Mouse (Mus musculus): ENCODE measurements around the gene Ccr6. TPM values are rescaled to one million over a fixed set of nuclear protein-coding genes. Genes with fewer than 3 reads are reported as not detected.

Ccr6 gene
- polyA plus RNA-seq, 1 experiment from 2014 or later: not detected

DNA sequence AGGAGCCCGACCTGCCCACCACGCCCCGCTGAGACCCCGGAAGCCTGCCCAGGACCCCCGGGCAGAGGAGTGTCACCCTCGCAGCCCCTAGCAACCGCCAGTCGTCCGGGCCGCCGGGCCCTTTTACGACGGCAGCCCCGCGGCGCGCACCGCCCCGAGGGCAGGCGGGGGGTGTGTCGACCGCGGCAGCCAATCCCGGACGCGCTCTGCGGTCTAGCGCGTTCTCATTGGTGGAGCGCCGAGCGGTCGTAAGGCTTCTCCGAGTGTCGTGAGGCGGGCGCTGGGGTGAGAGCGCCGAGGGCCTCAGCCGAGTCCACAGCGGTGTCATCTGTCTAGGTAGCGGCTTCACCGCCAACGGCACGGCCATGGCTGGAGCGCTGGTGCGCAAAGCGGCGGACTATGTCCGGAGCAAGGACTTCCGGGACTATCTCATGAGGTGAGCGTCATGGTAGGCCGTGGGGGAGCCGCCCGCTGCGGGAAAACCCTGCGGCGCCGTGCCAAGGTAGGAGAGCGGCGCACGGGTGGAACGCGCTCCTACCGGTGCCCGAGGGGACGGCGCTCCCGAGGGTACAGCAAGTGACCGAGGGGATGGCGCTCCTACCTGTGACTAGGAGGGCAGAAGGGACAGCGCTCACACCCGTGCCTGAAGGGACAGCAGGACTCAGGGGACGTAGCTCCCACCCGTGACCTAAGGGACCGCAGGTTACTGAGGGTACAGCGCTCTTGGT, 47.8 kb downstream of the Ccr6 start:
- Histone ChIP-seq H3K36me3 (ENCODE audit: control insufficient read depth, insufficient read depth, low read length) (no peaks in the 10 kb centered on the region), H3K4me3 (ENCODE audit: low read depth, low read length) (peak overlapping the region; percentile 89), H3K27ac (ENCODE audit: low read length) (peak overlapping the region; percentile 96), H3K27me3 (ENCODE audit: control insufficient read depth, insufficient read depth, low read depth, low read length) (no peaks in the 10 kb centered on the region), H3K9ac (ENCODE audit: low read depth, low read length) (peak overlapping the region; percentile 92), H3K9me3 (replicated peaks; ENCODE audit: control insufficient read depth, low read length, poor library complexity, severe bottlenecking) (no peaks in the 10 kb centered on the region), H3K4me2 (ENCODE audit: low read length) (peak overlapping the region; percentile 89), H3K4me1 (ENCODE audit: control insufficient read depth, insufficient read depth, low read length) (peaks cover 18% of the 10 kb centered on the region)
- under 1% methylated on average over 77 of the region's 77 CpGs for WGBS
- ATAC-seq: peak; percentile 98

DNA sequence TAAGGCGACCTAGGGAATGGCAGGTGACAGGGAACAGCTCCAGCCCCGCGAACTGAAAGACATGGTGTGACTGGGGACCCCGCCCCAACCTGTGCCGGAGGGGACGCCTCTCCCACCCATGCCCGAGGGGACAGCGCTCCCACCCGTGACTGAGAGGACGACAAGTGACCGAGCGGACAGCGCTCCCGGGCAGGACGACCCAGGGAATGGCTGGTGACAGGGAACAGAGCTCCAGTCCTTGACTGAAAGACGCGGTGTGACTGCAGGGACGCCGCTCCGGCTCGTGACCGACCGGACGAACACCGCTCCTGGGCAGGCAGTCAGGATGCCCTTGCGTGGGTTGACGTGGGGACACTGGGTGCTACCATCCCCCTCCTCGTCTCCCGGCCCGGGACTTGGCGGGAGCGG, 48.4 kb downstream of the Ccr6 start:
- no peaks in the 10 kb centered on the region for H3K36me3 ChIP-seq (ENCODE audit: control insufficient read depth, insufficient read depth, low read length)
- peak overlapping the region; percentile 85 for H3K4me2 ChIP-seq (ENCODE audit: low read length)
- peak overlapping the region; percentile 89 for H3K4me3 ChIP-seq (ENCODE audit: low read depth, low read length)
- WGBS: under 1% methylated on average over 32 of the region's 32 CpGs
- H3K4me1 ChIP-seq (ENCODE audit: control insufficient read depth, insufficient read depth, low read length): peaks cover 18% of the 10 kb centered on the region
- peak overlapping the region; percentile 92 for H3K9ac ChIP-seq (ENCODE audit: low read depth, low read length)
- H3K9me3 ChIP-seq (replicated peaks; ENCODE audit: control insufficient read depth, low read length, poor library complexity, severe bottlenecking): no peaks in the 10 kb centered on the region
- no peak; the same call in none of the 2 replicates for ATAC-seq
- H3K27ac ChIP-seq (ENCODE audit: low read length): peak overlapping the region; percentile 96
- H3K27me3 ChIP-seq (ENCODE audit: control insufficient read depth, insufficient read depth, low read depth, low read length): no peaks in the 10 kb centered on the region

DNA sequence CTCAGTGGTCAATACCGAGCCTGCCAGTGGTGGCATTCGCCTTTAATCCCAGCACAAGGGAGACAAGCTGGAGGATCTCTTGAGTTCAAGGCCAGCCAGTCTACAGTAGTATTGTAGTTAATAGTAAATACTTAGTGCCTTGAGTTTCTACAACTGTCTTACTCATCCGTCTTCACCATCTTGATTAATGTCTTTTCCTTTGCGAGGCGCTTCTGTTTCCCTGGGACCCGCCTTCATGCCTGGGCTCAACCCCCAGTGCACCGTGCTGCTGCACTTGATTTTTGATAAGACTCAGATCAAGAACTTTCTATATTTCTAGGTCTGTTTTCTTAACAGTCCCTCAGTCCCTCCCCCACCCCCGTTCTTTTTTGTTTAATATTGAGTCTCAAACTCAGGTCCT, 49.2 kb downstream of the Ccr6 start:
- no peak overlapping the region for H3K27ac ChIP-seq (ENCODE audit: low read length)
- no peak for ATAC-seq
- H3K27me3 ChIP-seq (ENCODE audit: control insufficient read depth, insufficient read depth, low read depth, low read length): no peaks in the 10 kb centered on the region
- H3K4me2 ChIP-seq (ENCODE audit: low read length): peak overlapping the region; percentile 85
- H3K9me3 ChIP-seq (replicated peaks; ENCODE audit: control insufficient read depth, low read length, poor library complexity, severe bottlenecking): no peaks in the 10 kb centered on the region
- H3K36me3 ChIP-seq (ENCODE audit: control insufficient read depth, insufficient read depth, low read length): 0 out of 2 replicates have a peak, but pooled peaks cover 3% of the 10 kb centered on the region
- peak overlapping the region; percentile 89 for H3K4me3 ChIP-seq (ENCODE audit: low read depth, low read length)
- no peak overlapping the region; the same call in 1 of the 2 replicates for H3K9ac ChIP-seq (ENCODE audit: low read depth, low read length)
- WGBS: 39% methylated on average over 8 of the region's 8 CpGs
- peaks cover 18% of the 10 kb centered on the region for H3K4me1 ChIP-seq (ENCODE audit: control insufficient read depth, insufficient read depth, low read length)

DNA sequence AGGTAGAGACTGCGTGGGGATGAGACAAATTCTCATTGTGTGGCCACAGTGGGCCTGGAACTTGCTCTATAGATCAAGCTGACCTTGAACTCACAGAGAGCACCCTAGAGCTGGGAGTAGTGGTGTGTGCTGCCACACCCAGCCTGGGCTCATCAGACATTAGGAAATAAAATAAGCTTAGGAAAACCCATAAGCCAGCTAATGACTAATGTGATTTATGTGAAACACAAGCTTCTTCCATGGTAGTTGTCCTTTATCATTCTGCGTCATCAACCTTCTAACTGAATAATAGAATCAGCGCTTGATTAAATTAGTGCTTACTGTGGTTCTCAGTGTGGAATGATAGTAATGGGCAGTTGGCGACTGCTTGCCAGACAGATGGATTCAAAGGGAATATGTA, 51.1 kb downstream of the Ccr6 start:
- no peaks in the 10 kb centered on the region for H3K27me3 ChIP-seq (ENCODE audit: control insufficient read depth, insufficient read depth, low read depth, low read length)
- 84% methylated on average over 4 of the region's 4 CpGs for WGBS
- H3K9me3 ChIP-seq (replicated peaks; ENCODE audit: control insufficient read depth, low read length, poor library complexity, severe bottlenecking): no peaks in the 10 kb centered on the region
- no peak overlapping the region for H3K4me2 ChIP-seq (ENCODE audit: low read length)
- H3K36me3 ChIP-seq (ENCODE audit: control insufficient read depth, insufficient read depth, low read length): peaks cover 4% of the 10 kb centered on the region; the same call in 1 of the 2 replicates
- no peak overlapping the region for H3K27ac ChIP-seq (ENCODE audit: low read length)
- peaks cover 18% of the 10 kb centered on the region for H3K4me1 ChIP-seq (ENCODE audit: control insufficient read depth, insufficient read depth, low read length)
- ATAC-seq: no peak
- no peak overlapping the region for H3K4me3 ChIP-seq (ENCODE audit: low read depth, low read length)
- no peak overlapping the region for H3K9ac ChIP-seq (ENCODE audit: low read depth, low read length)

DNA sequence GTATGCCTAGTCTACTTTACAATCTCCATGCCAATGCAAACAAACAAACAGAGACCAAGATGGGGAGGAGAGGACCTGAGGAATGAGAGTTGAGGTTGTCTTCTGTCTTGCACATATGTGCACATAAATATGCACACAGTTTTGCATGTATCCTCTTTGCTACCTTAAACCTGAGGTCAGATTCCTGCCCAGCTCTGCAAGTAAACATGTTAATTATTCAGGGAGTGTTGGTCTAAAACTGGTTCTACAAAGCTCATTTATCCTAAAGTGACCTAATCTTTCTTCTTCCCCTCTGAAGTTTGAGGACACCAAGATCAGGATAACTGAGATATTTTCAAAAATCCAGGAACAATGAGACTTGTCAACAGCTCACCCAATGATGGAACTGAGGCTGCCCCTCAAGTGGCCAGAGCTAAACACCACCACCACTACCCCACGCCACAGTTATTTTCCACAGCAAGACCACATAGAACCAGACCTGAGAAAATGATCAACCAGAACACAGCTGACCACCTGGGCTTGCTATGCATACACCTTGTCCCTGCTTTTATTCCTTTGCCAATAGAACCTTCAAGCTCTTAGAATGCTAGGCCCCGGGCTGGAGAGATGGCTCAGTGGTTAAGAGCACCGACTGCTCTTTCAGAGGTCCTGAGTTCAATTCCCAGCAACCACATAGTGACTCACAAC, 54.3 kb downstream of the Ccr6 start:
- peaks cover 8% of the 10 kb centered on the region; the same call in 1 of the 2 replicates for H3K36me3 ChIP-seq (ENCODE audit: control insufficient read depth, insufficient read depth, low read length)
- WGBS: 88% methylated on average over 3 of the region's 3 CpGs

DNA sequence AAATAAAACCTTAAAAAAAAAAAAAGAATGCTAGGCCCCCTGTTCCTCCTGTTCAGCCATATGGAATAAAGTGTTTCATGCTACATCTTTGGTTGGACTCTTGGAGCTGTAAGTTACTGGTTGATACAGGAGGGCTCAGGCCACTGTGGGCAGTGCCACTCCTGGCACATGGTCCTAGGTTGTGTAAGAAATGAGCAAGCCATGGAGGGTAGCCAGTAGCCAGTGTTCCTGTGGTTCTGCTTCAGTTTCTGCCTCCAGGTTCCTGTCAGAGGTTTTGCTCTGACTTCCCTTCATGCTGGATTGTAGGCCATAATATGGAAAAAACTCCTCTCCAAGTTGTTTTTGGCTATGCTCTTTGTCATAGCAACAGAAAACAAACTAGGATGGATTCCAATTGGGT, 54.9 kb downstream of the Ccr6 start:
- no peak overlapping the region for H3K27ac ChIP-seq (ENCODE audit: low read length)
- peaks cover 8% of the 10 kb centered on the region; the same call in 1 of the 2 replicates for H3K36me3 ChIP-seq (ENCODE audit: control insufficient read depth, insufficient read depth, low read length)

More for the DNA sequence above, 54.3 kb downstream of the Ccr6 start:
- Histone ChIP-seq H3K27me3 (ENCODE audit: control insufficient read depth, insufficient read depth, low read depth, low read length) (no peaks in the 10 kb centered on the region), H3K27ac (ENCODE audit: low read length) (no peak overlapping the region), H3K4me1 (ENCODE audit: control insufficient read depth, insufficient read depth, low read length) (peaks cover 6% of the 10 kb centered on the region), H3K9ac (ENCODE audit: low read depth, low read length) (no peak overlapping the region), H3K4me2 (ENCODE audit: low read length) (no peak overlapping the region), H3K4me3 (ENCODE audit: low read depth, low read length) (no peak overlapping the region), H3K9me3 (replicated peaks; ENCODE audit: control insufficient read depth, low read length, poor library complexity, severe bottlenecking) (no peaks in the 10 kb centered on the region)
- ATAC-seq: no peak

DNA sequence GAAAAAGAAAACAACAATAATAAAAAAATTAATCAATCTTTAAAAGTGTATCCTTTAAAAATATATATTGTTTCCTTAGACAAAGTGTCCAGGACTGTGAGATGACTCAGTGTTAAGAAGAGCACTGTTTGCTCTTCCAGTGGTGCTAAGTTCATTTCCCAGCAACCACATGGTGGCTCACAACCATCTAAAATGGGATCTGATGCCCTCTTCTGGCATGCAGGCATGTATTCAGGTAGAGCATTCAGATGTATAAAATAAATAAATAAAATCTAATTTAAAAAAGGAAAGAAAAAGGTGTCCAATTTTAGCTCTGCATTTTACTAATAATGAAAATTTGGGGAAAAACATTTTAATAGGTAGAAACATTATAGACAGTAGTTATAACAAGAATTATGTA, 60.0 kb downstream of the Ccr6 start:
- H3K4me1 ChIP-seq (ENCODE audit: control insufficient read depth, insufficient read depth, low read length): no peaks in the 10 kb centered on the region
- ATAC-seq: no peak
- no peak overlapping the region for H3K9ac ChIP-seq (ENCODE audit: low read depth, low read length)
- H3K36me3 ChIP-seq (ENCODE audit: control insufficient read depth, insufficient read depth, low read length): peaks cover 15% of the 10 kb centered on the region
- no peak overlapping the region for H3K27ac ChIP-seq (ENCODE audit: low read length)
- no peak overlapping the region for H3K4me3 ChIP-seq (ENCODE audit: low read depth, low read length)
- H3K27me3 ChIP-seq (ENCODE audit: control insufficient read depth, insufficient read depth, low read depth, low read length): no peaks in the 10 kb centered on the region
- H3K9me3 ChIP-seq (replicated peaks; ENCODE audit: control insufficient read depth, low read length, poor library complexity, severe bottlenecking): no peaks in the 10 kb centered on the region
- no peak overlapping the region for H3K4me2 ChIP-seq (ENCODE audit: low read length)

More for the DNA sequence above, 54.9 kb downstream of the Ccr6 start:
- ATAC-seq: no peak
- H3K9ac ChIP-seq (ENCODE audit: low read depth, low read length): no peak overlapping the region
- H3K4me1 ChIP-seq (ENCODE audit: control insufficient read depth, insufficient read depth, low read length): no peaks in the 10 kb centered on the region; the same call in 1 of the 2 replicates
- H3K9me3 ChIP-seq (replicated peaks; ENCODE audit: control insufficient read depth, low read length, poor library complexity, severe bottlenecking): no peaks in the 10 kb centered on the region
- H3K4me2 ChIP-seq (ENCODE audit: low read length): no peak overlapping the region
- no peak overlapping the region for H3K4me3 ChIP-seq (ENCODE audit: low read depth, low read length)
- no peaks in the 10 kb centered on the region for H3K27me3 ChIP-seq (ENCODE audit: control insufficient read depth, insufficient read depth, low read depth, low read length)

DNA sequence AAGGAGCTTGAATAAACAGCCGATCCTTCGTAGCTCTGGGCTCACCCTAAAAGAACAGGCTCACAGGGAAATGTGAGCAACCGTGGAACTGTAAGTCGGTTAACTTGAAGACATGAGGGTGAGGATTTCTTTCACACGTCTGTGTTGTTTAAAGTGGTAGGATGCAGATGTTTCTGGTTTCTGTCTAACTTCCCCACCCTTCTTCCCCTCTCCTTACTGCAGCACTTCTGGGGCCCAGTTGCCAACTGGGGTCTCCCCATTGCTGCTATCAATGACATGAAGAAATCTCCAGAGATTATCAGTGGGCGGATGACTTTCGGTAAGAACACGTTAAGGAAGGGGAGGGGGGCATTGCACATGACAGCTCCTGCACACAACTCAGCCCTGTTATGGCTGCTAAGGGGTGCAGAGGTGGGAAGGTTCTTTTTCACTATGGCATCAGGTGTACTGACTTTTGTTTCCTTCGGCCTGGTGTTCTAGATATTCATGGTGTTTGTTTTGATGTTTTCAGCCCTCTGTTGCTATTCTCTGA, 60.5 kb downstream of the Ccr6 start:
- Histone ChIP-seq H3K36me3 (ENCODE audit: control insufficient read depth, insufficient read depth, low read length) (peaks cover 15% of the 10 kb centered on the region), H3K9me3 (replicated peaks; ENCODE audit: control insufficient read depth, low read length, poor library complexity, severe bottlenecking) (no peaks in the 10 kb centered on the region), H3K4me1 (ENCODE audit: control insufficient read depth, insufficient read depth, low read length) (no peaks in the 10 kb centered on the region), H3K4me3 (ENCODE audit: low read depth, low read length) (no peak overlapping the region), H3K27ac (ENCODE audit: low read length) (no peak overlapping the region), H3K9ac (ENCODE audit: low read depth, low read length) (no peak overlapping the region), H3K27me3 (ENCODE audit: control insufficient read depth, insufficient read depth, low read depth, low read length) (no peaks in the 10 kb centered on the region), H3K4me2 (ENCODE audit: low read length) (no peak overlapping the region)
- WGBS: 91% methylated on average over 9 of the region's 9 CpGs
- ATAC-seq: no peak

DNA sequence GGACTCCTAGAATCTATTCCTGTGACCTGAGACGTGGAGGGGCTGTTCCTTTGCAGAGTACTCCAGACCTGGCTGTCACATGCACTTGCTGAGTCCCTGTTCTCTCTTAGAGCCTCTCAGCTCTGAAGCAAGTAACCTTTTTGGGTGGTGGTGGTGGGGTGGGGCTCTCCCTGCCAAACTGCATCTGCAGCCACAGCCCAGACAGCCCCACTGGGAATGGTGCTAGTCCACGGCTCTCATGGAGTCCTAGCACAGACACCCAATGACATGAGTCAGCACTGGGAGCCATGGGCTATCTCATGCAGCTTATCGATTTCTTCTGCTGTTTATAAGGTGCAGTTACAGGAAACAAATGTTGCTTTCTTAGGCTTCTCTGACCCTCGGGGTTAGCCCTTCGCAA, 61.9 kb downstream of the Ccr6 start:
- Histone ChIP-seq H3K36me3 (ENCODE audit: control insufficient read depth, insufficient read depth, low read length) (peaks cover 15% of the 10 kb centered on the region), H3K9me3 (replicated peaks; ENCODE audit: control insufficient read depth, low read length, poor library complexity, severe bottlenecking) (no peaks in the 10 kb centered on the region), H3K27ac (ENCODE audit: low read length) (no peak overlapping the region), H3K27me3 (ENCODE audit: control insufficient read depth, insufficient read depth, low read depth, low read length) (no peaks in the 10 kb centered on the region), H3K4me1 (ENCODE audit: control insufficient read depth, insufficient read depth, low read length) (no peaks in the 10 kb centered on the region), H3K4me2 (ENCODE audit: low read length) (no peak overlapping the region), H3K4me3 (ENCODE audit: low read depth, low read length) (no peak overlapping the region), H3K9ac (ENCODE audit: low read depth, low read length) (no peak overlapping the region)
- WGBS: 84% methylated on average over 5 of the region's 5 CpGs
- no peak for ATAC-seq

Data from midbrain, embryonic 16.5 days (tissue).